Comparison of ENCODE assay signal across 21 mouse cellular contexts in the genomic region with DNA sequence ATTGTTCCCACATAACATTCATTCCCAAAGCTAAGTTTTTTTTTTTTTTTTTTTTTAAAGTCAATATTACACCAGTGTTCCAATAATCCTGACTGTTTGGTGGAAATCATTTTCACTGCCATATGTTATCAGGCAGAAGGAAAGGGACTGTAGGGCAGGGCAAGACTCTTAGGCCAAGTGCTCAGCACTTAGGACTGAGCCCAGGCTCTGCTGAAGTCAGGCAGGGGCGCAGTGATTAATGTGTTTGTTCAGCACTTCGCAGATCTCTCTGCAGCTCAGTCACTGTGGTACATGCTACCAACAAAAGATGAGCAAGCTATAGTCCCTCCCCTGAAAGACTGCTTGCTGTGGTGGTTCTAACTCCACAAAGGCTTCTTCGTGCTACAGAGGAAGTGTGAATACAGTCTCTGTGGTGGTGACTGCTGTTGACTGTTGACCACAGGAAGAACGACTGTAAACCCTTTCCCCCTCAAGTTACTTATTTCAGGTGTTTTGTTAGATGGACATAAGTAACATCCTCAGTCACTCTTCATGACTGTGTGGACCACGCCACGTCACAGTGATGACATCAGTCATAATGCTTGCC. TPM values are rescaled to one million over a fixed set of nuclear protein-coding genes. Genes with fewer than 3 reads are reported as not detected.
DNase-seq lines count a peak whose midpoint lies in the region; ATAC-seq and TF ChIP-seq lines count a peak whose summit lies in the region.
"Had no signal": no experiment of that assay in that cellular context is flagged by ENCODE, and none has a peak within 500 bp of the region (broad histone marks: within the 10 kb centered on the region; RNA-seq: fewer than 3 reads in every experiment).

No protein-coding gene starts in this region.

- H3K4me1 ChIP-seq in lung, embryonic 16.5 days (replicated peaks; ENCODE audit: control insufficient read depth, insufficient read depth, low read length), result peaks cover 31% of the 10 kb centered on the region
- peaks cover 8 to 30% of the 10 kb centered on the region in 2 experiments; a peak in 3 of 4 replicates for H3K4me1 ChIP-seq in CH12.LX (ENCODE audit: control insufficient read depth in 1 of 2, insufficient read depth in 2 of 2)
- H3K4me1 ChIP-seq: hindbrain, embryonic 13.5 days; midbrain, embryonic 13.5 days had no signal

- in situ Hi-C loops in CH12.LX (cut with MboI; ENCODE audit: low pct_ligation_motif_present, low pct_unique_long_range_greater_than_20kb, low sequenced_read_pairs), result no loop called here

- TF ChIP-seq RAD21 in CH12.LX (IDR thresholded peaks at IDR 0.05; ENCODE audit: low read depth, low read length), result no peak

- no peaks in the 10 kb centered on the region for H3K36me3 ChIP-seq in lung, embryonic 16.5 days (ENCODE audit: control insufficient read depth, insufficient read depth, low read length)
- peaks cover 0 to 4% of the 10 kb centered on the region in 2 experiments for H3K36me3 ChIP-seq in CH12.LX (replicated peaks in 1 of 2; ENCODE audit: control insufficient read depth in 1 of 2, insufficient read depth in 1 of 2, low read length in 1 of 2)
- H3K36me3 ChIP-seq in splenic B cell, adult 2 months (ENCODE audit: control insufficient read depth, insufficient read depth, low read length, poor library complexity, severe bottlenecking), result no peaks in the 10 kb centered on the region
- H3K36me3 ChIP-seq: hindbrain, embryonic 13.5 days; limb, embryonic 13.5 days; midbrain, embryonic 13.5 days; stomach, embryonic 15.5 days had no signal

- H3K27me3 ChIP-seq in lung, embryonic 16.5 days (ENCODE audit: control insufficient read depth, insufficient read depth, low read depth, low read length), result no peaks in the 10 kb centered on the region
- H3K27me3 ChIP-seq in CH12.LX (replicated peaks), result no peaks in the 10 kb centered on the region
- no peaks in the 10 kb centered on the region for H3K27me3 ChIP-seq in splenic B cell, adult 2 months (ENCODE audit: control insufficient read depth, insufficient read depth, low read length, poor library complexity, severe bottlenecking)
- H3K27me3 ChIP-seq: hindbrain, embryonic 13.5 days; midbrain, embryonic 13.5 days; stomach, embryonic 15.5 days had no signal

- H3K9ac ChIP-seq in lung, embryonic 16.5 days (ENCODE audit: low read length), result no peak overlapping the region
- H3K9ac ChIP-seq in CH12.LX (ENCODE audit: insufficient read depth, low read depth), result no peak overlapping the region
- H3K9ac ChIP-seq: hindbrain, embryonic 13.5 days; limb, embryonic 13.5 days; liver, embryonic 14.5 days; midbrain, embryonic 13.5 days; stomach, embryonic 15.5 days had no signal

- no peak for TF ChIP-seq POLR2A in CH12.LX (IDR thresholded peaks at IDR 0.05; ENCODE audit: low read depth, low read length)

- no peak overlapping the region for H3K4me2 ChIP-seq in lung, embryonic 16.5 days (ENCODE audit: low read depth, low read length)
- H3K4me2 ChIP-seq in CH12.LX (ENCODE audit: insufficient read depth, low read depth, poor library complexity, severe bottlenecking), result no peak overlapping the region; the same call in 1 of the 2 replicates
- H3K4me2 ChIP-seq: hindbrain, embryonic 13.5 days; limb, embryonic 13.5 days; midbrain, embryonic 13.5 days; stomach, embryonic 15.5 days had no signal

- peak; percentile 67 for ATAC-seq in lung, embryonic 16.5 days (ENCODE audit: low read depth)
- ATAC-seq: intestine, postnatal 0 days; midbrain, embryonic 13.5 days had no signal

- DNase-seq in lung, postnatal 10 days, result no peak
- peak; percentile 21 for DNase-seq in CH12.LX (ENCODE audit: extremely low read depth)
- DNase-seq in induced T-regulatory cell, adult 2 months (ENCODE audit: low read depth), result peak; percentile 59
- peak; percentile 41 for DNase-seq in splenic B cell, adult 2 months (ENCODE audit: low read depth, low spot score)
- no peak for DNase-seq in neural tube, embryonic 10.5 days (ENCODE audit: extremely low spot score, low spot score)
- no peak for DNase-seq in kidney, postnatal 10 days
- DNase-seq: adrenal gland, postnatal 25 days; cerebellum, adult 8-10 months; heart, adult 11 months; lung, postnatal 4 days; right cerebral cortex, adult 18-20 months; thymus, adult 2 months had no signal

- no peak overlapping the region for H3K4me3 ChIP-seq in lung, embryonic 16.5 days (ENCODE audit: low read length)
- no peak overlapping the region for H3K4me3 ChIP-seq in CH12.LX (replicated peaks in 1 of 3; ENCODE audit: low read depth in 2 of 3, low read length in 2 of 3, poor library complexity in 1 of 3)
- H3K4me3 ChIP-seq: hindbrain, embryonic 13.5 days; limb, embryonic 13.5 days; midbrain, embryonic 13.5 days; myocyte; stomach, embryonic 15.5 days had no signal

- H3K9me3 ChIP-seq in lung, embryonic 16.5 days (ENCODE audit: control insufficient read depth, low read length), result no peaks in the 10 kb centered on the region
- H3K9me3 ChIP-seq in CH12.LX (replicated peaks; ENCODE audit: low read length), result no peaks in the 10 kb centered on the region
- H3K9me3 ChIP-seq: hindbrain, embryonic 13.5 days; limb, embryonic 13.5 days; midbrain, embryonic 13.5 days; stomach, embryonic 15.5 days had no signal

- WGBS in lung, embryonic 16.5 days, result 47% methylated on average over 6 of the region's 6 CpGs

- no peak for TF ChIP-seq EP300 in CH12.LX (IDR thresholded peaks at IDR 0.05; ENCODE audit: low read length)

- peak overlapping the region; percentile 3 for H3K27ac ChIP-seq in lung, embryonic 16.5 days (ENCODE audit: low read length)
- no peak overlapping the region for H3K27ac ChIP-seq in CH12.LX (ENCODE audit: insufficient read depth, low read depth)
- H3K27ac ChIP-seq: hindbrain, embryonic 13.5 days; kidney, postnatal 0 days; limb, embryonic 13.5 days; liver, embryonic 14.5 days; midbrain, embryonic 13.5 days; stomach, embryonic 15.5 days had no signal

- no peak for TF ChIP-seq CTCF in CH12.LX (conservative IDR thresholded peaks at IDR 0.05 in 1 of 2, IDR thresholded peaks at IDR 0.05 in 1 of 2; ENCODE audit: low read depth in 2 of 2, low read length in 2 of 2)

- H3K79me2 ChIP-seq in CH12.LX (replicated peaks; ENCODE audit: control insufficient read depth, extremely low read depth, insufficient read depth, poor library complexity, severe bottlenecking), result no peaks in the 10 kb centered on the region

- dilution Hi-C loops in CH12.LX (cut with MboI; ENCODE audit: extremely low pct_ligation_motif_present, extremely low pct_unique_long_range_greater_than_20kb, low sequenced_read_pairs), result no loop called here

TF ChIP-seq in CH12.LX, 34 proteins besides CTCF, POLR2A, EP300 and RAD21:
- TF ChIP-seq MAX (IDR thresholded peaks at IDR 0.05; ENCODE audit: low read length) (no peak), ZKSCAN1 (IDR thresholded peaks at IDR 0.05; ENCODE audit: borderline replicate concordance, low read depth, low read length) (no peak), PAX5 (IDR thresholded peaks at IDR 0.05; ENCODE audit: low read length) (no peak), JUND (conservative IDR thresholded peaks at IDR 0.05; ENCODE audit: low read depth, low read length) (no peak), ETS1 (conservative IDR thresholded peaks at IDR 0.05; ENCODE audit: low read depth, low read length) (no peak)

RNA-seq across cellular contexts. Expression of gene Mnd1, which starts 29.8 kb away (rescaled TPM):
- polyA plus RNA-seq in lung, embryonic 16.5 days (2015; fragmentation: Nextera tagmentation; extraction: Ambion mirVana), result 11.1 and 13.0 TPM in 2 replicates
- total RNA-seq in CH12.LX (2012; rRNA removed) (13.4 and 14.2 TPM in 2 replicates), CH12.LX (2014; rRNA removed) (23.1 and 24.4 TPM in 2 replicates)
- polyA plus RNA-seq in CH12.LX (2012; ENCODE audit: insufficient read length, low read depth), result 19.0 and 24.0 TPM in 2 replicates

RNA-seq across cellular contexts. Expression of gene Gm6525, which starts 48.1 kb away (rescaled TPM):
- 0.98 and 1.2 TPM in 2 replicates for polyA plus RNA-seq in lung, embryonic 16.5 days (2015; fragmentation: Nextera tagmentation; extraction: Ambion mirVana)
- 0.17 and 0.21 TPM in 2 replicates for total RNA-seq in CH12.LX (2012; rRNA removed)
- 0.31 and 0.41 TPM in 2 replicates for total RNA-seq in CH12.LX (2014; rRNA removed)
- polyA plus RNA-seq in CH12.LX (2012; ENCODE audit: insufficient read length, low read depth), result 0.34 and 0.71 TPM in 2 replicates
- polyA plus RNA-seq: thymus, adult 2 months had no signal

Comparison
In these comparisons a context has a peak if more than half of its experiments do, and no peak if none do; other contexts are left out.
1. DNase-seq: peak in CH12.LX (single experiment), induced T-regulatory cell, adult 2 months (single experiment) and splenic B cell, adult 2 months (single experiment); none in lung, postnatal 10 days (single experiment), neural tube, embryonic 10.5 days (single experiment) and kidney, postnatal 10 days (single experiment).